Mouse (Mus musculus): ENCODE data around the gene Dgkg.

The Dgkg gene

GRCm38 (mm10) chr16:22542691-22543141, 114.3 kb downstream of the Dgkg start:
- DNase-seq, result no peak

DNA sequence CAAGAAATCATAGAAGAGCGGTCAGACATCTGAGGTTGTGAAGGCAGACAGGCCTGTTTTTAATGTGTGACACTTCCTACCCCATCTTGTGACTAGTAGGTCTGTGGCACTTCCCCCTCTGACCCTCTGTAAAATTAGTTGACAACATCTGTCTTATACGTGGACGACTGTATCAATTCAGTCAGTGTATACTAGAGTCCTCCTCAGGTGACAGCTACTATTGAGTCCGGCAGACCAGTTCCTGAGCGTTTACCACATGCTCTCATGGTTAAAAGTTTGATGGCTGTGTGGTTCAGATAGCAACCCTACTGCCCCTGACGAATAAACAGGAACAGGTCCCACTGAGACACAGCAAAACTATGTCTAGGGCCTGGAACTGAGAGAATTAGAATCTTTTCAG, 117.7 kb downstream of the Dgkg start:
- DNase-seq, result no peak

DNA sequence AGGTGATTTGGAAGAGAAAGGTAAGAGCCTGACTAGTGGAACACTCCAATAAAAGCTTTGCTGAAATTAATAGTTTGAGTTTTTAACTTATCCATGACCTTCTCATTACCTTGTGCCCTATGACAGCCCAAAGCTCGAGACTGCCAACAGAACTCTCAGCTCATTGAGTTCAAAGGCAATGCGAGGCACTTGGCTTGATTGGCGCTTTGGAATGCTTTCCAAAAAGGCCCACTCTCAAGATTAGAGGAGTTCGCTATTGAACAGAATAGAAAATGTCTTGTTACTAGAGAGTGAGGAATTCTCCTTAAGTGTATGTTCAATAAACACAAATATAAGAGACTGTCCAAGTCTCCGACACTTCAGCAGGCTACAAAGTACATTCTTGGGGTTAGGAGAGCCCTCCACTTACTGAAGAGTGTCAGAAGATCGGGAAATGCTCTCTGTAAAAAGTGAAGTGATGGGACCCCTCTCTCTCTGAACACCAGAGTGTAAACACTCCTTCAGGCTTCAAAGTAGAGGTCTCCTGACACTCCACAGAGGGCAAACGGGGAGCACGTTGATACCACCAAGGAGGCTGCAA, 120.3 kb downstream of the Dgkg start:
- no peak for DNase-seq

DNA sequence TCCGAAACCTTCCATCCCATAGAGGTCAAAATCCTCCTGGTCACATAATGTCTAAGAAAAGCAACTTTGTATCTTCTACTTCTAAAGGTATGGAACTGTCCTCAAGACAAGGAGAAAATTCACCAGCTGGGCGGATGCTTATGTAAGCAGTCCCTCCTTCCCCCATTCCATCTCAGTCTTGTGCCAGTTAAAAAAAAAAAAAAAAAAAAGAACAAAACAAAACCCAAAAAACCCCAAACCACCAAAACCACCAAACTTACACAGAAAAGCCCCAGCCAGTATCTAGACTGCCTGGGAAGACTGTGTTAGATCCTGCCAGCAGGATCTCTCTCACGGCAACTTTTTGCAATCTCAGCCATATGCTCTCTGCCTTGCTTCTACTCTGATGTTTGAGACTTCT, 123.9 kb downstream of the Dgkg start:
- no peak for DNase-seq

DNA sequence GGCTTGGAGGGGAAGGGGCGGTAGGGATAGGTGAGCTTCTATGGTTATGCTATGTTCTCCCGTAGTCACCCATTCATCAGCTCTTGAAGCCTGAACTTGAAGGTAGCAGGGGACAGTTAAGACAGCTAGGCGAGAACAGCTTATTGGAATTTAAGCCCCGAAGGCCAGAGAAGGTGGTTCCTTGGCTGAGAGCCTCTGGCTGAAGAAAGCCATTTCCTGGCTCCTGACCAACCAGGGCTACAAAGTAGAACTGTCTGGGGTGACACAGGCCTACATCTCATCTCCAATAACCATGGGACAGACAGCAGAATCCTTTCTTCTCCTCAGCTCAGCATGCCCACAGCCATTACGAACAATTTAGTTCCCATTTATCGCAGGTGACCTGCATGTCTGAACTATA, 125.2 kb downstream of the Dgkg start:
- no peak for DNase-seq

- DNase-seq, result no peak
These were observed 126.0 kb downstream of the Dgkg start for GRCm38 (mm10) chr16:22531041-22531440.

- DNase-seq, result no peak
These were observed 129.5 kb downstream of the Dgkg start for GRCm38 (mm10) chr16:22527499-22527939.

DNA sequence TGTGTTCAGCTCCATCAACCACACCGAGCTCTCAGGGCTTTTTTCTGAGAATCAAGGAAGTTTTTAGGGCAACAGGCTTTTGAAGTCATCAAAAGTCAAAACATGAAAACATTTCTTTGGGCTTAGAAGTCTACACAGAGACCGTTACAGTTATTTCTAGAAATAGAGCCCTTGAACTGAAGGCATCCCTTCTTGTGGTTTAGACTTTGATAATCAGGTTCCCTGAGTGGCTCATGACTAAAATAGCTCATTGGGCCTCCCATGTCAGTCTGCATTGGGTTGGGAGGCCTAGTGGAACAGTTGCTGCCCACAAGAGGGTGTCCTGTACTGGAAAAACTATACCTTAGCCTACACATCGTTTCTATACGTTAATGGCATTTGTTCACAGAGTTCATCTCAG, 130.6 kb downstream of the Dgkg start:
- DNase-seq, result no peak

DNA sequence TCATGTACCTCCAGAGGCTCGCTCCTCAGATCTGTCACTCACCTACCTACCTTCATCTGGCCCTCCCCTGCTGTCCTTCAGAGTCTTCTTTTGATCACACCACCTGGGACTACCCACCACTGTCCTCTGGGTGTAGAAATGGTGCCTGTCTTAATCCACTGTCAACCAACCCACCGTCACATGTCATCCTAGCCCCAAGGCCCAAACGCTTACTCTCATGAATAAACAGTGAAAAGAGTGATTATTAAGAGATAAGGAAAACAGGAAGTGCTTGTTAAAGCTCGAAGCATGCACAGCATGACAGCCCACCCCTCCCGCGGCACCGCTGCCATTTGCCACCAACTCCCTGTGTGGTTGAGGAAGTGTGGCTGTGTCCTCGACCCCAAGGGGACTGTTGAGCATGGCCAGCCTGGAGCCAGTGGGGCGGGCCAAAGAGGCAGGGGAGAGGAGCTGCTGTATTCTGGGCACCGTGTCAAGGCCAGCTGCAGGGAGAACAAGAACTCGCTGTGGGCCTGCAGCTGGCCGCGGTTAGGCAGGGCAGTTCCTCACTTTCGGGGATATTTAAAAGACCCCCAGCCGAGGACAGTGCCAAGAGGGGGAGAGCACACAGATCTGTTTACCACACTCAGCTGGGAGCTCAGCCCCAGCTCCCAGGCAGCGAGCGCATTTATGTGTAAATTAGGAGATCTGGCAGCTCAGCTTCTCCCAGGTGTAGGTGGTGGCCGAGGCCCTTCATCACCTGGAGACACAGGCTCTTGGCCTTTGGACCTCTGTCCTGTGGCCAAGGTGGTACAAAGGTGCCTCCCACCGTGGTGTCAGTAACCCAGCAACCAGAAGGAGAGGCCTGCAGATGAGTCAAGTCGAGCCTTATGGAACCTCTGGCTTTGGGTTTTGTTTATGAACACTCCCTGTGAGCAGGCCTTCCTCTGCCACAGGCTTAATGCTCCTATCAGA, 139.3 kb downstream of the Dgkg start:
- DNase-seq, result peak; percentile 79

- DNase-seq, result no peak
These were observed 141.5 kb downstream of the Dgkg start for GRCm38 (mm10) chr16:22515476-22515875.

DNA sequence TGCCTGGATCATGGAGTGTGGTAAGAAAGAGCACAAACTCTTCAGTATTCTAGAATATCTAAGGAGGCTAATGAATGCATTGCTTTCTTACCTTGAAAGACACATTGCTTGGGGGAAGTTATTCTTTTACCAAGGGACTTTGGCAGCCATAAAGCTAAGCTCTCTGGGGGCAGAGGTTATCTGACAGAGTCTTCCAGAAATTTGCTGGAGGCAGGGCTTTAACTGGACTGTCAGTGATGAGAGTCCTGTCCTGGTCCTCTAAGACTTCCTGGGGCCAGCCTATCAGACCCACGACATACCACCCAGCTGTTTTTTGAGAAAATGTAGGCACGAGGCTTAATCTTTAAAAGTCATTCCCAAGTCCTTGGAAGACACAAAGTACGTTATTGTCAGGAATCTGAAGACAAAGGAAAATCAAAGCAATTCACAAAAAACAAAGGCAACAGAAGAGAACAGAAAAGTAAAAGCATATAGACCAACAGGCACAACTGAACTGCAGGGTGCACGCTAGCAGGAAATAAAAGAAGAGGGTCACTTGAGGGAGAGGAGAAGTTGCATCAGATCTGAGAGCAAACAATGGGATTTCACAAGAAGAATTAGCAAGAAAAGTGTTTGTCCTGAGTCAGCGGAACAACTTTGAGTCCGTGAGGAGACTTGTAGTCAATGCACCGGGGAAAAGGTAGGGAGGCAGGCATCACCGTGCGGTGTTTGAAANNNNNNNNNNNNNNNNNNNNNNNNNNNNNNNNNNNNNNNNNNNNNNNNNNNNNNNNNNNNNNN, 146.0 kb downstream of the Dgkg start:
- DNase-seq, result no peak

DNA sequence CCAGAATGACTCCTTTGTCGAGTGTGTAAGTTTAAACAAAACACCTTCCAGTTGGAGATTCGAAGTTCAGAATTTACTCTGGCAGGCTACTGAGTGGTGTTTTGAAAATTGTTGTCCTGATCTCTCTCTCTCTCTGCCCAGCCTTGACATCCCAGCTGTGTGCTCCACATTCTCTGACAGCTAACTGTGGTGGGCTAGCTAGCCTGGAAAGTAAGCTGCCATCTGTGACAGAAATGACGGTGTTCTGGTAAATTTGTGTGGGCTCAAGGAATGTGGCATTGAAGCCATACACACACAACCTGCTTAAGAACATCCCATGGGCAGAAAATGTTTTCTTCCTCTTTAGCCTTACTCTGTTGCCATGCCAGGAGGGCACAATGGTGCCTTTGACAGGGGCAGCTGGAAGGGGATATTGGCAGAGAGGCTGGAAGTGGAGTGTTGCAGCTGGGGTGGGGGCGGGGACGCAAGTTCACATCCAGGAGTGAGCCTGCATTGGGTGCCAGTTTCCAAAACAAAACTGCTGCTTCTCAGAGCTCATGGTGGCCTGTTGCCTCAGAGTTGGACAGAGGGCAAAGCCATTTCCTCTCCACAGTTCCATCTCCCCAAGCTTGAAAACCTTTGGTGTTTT, 148.0 kb downstream of the Dgkg start:
- no peak for DNase-seq

DNA sequence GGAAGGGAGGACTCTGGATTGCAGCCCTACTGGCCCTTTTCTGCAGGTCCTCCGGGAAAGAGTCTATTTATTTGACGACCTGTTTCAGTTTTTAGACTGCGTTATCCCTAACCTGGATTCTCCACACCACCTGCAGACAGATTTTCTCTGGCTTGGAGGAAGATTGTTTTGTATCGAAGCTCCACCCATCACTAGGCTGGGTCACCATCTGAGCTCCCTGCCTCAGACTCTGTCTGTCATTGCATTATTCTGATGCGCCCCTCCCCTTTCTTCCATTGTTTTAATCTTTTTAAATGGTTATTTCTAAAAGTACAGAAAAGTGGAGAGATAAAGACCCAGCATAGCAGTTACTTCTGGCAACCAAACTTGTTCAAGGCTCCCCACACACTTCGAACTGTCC, 151.4 kb downstream of the Dgkg start:
- DNase-seq, result no peak

DNA sequence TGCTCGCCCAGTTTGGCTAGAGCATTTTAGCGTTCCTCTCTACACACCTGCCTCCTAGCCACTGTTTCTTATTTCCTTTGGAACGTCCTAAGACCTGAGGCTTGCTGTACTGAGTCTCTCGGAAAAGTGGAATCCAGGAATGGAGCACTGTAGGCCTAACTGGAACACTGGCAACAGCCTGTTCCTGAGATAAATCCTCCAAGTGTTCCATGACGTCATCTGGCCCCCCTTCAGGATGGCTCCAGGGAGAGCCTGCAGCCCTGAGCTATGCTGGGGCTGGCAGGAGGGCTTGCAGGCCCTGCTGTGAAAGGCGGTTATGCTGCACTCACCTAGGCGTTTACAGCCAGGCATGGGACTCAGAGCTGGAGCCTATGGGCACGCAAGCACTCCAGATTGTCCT, 152.2 kb downstream of the Dgkg start:
- peak; percentile 48 for DNase-seq

- DNase-seq, result no peak
These were observed 153.0 kb downstream of the Dgkg start for GRCm38 (mm10) chr16:22504049-22504448.

DNA sequence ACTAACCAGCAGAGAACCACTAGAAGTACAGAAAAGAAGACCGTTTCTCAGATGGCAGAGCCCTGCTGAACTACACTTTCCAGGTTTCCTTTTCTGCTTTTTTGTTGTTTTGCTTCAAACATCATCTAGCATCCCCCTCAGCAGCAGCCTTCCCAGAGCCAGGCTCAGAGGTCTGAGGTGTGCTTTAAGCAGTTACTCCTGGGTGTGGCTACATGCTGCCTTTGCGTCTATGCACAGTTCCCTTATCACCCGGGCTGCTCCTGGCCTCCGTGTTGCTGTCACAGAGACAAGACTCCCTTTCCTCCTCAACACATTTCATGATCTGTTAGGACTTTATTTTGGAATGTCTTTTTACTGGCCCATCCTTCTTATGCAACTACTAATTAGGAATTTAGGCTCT, 153.6 kb downstream of the Dgkg start:
- DNase-seq, result no peak

DNA sequence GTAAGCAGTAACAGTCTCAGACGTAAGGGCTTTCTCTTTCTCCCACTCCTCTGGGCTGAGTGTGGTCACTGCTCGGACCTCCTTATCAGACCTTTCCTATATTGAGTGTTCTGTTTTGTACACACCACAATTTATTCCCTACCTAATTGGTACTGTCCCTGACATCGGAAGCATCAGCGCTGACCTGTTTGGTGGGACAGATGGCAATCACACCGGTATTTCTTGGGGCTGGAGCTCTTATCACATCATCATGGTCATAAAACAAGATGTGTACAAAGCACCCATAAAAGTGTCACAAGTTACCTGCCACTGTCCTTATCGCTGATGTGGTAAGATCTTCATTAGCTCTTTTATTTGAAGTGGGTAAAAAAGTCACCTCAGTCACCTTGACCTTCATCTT, 155.2 kb downstream of the Dgkg start:
- DNase-seq, result no peak

DNA sequence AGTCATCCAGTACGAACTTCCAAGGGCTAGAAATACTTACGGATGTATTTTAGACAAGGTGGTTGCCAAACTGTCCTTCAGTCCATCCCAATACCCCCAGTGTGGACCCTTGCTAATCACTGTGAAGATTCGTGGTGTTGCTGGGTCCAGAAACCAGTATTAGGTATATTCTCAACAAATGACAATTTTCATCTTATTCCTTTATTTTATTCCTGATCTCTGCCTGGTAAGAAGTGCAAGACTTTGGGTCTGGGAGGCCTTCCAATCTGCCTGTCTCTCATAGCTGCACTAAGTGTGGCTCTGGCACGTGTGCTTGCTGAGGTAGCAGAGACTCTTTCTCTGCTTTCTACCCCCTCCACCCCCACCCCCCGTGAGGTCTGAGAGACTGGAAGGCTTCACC, 156.5 kb downstream of the Dgkg start:
- DNase-seq, result no peak

DNA sequence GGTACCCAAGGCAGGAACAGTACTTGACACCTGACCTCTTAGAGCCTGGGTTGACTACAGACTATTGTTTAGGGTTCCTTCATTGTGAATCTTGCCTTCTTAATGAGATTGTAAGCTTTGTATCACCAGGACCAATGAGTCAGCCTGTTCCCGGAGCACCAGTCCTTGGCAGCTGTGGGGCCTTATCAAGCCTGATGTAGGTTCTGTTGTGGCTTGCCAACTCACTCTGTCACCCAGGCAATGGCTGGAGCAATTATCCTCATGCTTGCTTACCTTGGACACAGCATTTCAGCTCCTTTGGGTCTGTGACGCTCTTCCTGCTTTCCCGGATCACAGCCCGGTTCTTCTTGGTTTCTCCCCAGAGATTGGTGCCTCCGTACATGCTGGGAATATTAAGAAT, 157.1 kb downstream of the Dgkg start:
- no peak for DNase-seq

- DNase-seq, result no peak
These were observed 157.6 kb downstream of the Dgkg start for GRCm38 (mm10) chr16:22499447-22499846.

GRCm38 (mm10) chr16:22497976-22498375, 159.0 kb downstream of the Dgkg start:
- DNase-seq, result no peak

DNA sequence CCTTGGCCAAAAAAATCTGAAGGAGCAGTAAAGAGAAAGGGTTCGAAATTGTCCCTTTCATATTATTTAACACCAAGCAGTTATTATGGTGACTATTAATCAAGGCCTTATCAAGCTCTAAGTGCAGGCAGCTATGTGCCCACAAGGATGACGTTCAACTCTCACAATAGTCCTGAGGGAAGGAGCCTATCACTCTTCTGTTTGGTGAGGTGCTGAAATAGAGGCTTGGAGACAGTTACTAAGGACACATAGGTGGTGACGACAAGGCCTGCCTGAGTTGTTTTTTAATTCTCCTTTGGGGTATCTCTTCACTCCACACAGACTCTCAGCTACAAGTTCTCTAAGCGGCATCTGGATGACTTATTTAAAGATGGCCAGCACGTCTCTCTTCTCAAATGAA, 161.8 kb downstream of the Dgkg start:
- DNase-seq, result no peak

GRCm38 (mm10) chr16:22494815-22495214, 162.2 kb downstream of the Dgkg start:
- peak; percentile 30 for DNase-seq
